Mouse (Mus musculus): ENCODE results near the gene Coq10a.

GRCm38 (mm10) chr10:128396017-128396673 is 27.3 kb upstream of the Coq10a start:
- TF ChIP-seq CTCF (IDR thresholded peaks at IDR 0.05; ENCODE audit: extremely low read depth, insufficient read depth, insufficient read length, insufficient replicate concordance) (no peak), POLR2A (IDR thresholded peaks at IDR 0.05; ENCODE audit: low read depth, low read length) (no peak)
